Mouse (Mus musculus): Measurements from ENCODE around the gene Rasgef1a. TPM values are rescaled to one million over a fixed set of nuclear protein-coding genes. Genes with fewer than 3 reads are reported as not detected.

The Rasgef1a gene
- under 1 TPM; 0.65 to 0.69 TPM for total RNA-seq (2021)
- long read RNA-seq, experiment 1, result 0 reads
- long read RNA-seq, experiment 2, result 0 reads

DNA sequence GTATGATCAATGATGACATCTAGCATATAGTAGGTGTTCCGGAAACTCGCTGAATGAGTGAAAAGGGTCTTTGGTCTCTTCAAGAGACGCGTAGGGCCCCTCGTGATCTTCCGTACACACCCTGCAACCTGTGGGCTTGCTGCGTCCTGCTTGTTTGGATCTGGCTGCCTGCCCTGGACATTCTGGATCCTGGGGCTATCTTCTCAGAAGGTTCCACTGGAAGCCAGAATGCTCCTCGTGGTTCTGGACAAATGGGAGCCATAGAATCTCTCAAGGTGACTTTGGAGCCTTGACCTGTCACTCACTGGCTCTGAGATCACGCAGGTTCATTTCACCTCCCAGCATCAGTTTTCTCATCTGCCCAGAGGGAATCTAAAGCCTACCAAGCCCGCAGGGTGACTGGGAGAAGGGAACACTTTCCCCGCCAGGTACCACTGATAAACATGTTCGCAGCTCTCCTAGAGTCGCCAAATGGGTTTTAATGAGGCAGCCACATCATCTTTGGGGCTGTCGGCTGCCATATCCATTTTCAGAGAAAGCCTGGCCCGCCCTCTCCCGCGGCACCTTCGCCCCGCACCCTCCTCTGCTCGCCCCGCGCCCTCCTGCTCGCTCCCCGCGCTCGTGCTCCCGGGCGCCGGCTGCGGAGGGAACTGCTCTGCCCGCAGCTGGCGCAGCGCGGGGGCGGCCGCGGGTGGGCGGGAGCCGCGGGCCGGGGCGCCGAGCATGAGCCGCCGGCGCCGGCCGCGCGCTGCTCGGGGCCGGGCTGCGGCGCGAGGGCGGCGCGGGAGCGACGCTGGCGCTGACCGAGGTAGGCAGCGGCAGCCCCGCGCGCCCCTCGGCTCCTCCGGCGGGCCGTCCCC, at the start of gene Rasgef1a:
Gene Rasgef1a (plus strand): TSS at position 683 of the 860 bp plus-strand sequence.
- no peak for DNase-seq (ENCODE audit: low spot score in 2 of 2)

GRCm38 (mm10) chr6:117963201-117963600, 48.0 kb upstream of the Rasgef1a start:
- no peak for DNase-seq (ENCODE audit: low spot score in 2 of 2)

DNA sequence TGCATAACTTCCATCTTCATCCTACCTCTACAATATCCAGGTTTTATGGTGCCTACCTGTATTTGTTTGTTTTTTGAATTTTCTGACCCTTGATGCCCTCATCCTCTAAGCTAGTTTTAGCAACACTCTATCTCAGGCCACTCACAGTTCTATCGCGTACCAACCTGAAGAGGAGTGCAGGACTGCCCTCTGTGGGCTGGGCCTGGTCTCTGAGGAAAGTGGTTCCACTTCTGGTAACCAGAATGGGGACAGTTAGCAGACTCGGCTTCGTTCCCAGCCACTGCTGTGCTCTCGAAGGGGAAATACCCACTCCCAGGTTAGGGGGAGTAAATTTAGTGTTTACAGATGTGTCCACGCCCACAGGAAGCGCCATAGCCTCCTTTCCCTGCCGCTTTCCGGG, 44.5 kb upstream of the Rasgef1a start:
- no peak for DNase-seq (ENCODE audit: low spot score in 2 of 2)

DNA sequence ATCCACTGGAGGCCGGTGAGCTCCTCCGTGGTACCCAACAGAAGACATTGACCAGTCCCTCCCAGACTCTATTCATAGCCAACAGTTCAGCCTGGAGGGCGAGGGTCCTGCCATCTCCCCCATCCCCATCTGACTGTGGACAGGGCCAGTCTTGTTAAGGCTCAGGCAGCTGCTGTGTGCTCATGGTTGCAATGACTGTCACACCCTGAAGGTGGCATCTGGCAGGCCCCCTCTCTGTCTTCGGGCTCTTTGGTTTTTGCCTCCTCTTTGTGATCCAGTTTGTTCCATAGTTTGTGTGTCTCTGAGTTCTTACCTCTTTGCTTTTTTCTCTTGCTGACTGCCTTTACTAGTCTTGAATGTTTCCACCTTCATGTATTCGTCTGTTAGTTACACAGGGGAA, 24.1 kb upstream of the Rasgef1a start:
- DNase-seq (ENCODE audit: low spot score in 2 of 2), result no peak

- DNase-seq (ENCODE audit: low spot score in 2 of 2), result no peak
Measured at GRCm38 (mm10) chr6:117989209-117989608, 22.0 kb upstream of the Rasgef1a start.

DNA sequence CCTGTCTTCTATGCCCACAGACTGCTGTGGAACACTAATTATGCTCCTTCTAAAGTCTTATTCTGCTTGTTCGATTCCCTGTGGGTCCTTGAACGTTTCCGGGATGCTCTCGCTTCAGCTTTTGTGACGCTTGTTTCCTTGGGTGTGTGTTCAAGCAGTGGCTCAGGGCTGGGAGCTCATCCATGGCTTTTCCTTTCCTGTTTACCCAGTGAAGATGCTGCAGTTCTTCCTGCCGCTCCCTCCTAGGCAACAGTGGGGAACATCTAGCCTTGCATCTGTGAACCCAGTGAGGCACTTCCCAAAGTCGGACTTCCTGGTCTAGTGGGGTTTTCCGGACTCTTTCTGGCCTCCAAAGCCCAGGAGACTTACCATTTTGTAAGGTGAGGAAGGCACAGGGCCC, 20.6 kb upstream of the Rasgef1a start:
- DNase-seq (ENCODE audit: low spot score in 2 of 2), result no peak

DNA sequence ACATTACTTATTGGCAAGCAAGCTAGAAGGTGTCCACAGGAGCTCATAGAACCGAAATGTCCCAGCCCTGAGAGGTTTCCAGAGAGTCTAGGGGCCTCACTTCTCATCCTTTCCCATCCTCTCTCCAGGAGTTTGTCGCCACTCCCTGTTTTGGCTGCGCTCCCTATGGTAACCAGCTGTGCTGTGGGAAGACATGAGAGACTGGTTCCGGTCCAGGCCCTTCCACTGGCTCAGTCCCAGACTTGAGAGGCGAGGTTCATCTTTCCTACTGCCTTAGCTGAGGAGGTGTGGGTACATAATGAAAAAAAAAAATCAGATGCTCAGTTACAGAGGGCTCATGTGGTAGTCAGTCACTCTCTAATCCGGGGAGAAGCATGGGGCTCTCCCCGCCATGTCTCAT, 19.9 kb upstream of the Rasgef1a start:
- DNase-seq (ENCODE audit: low spot score in 2 of 2), result peak in 1 of 2 experiments; percentile 57

GRCm38 (mm10) chr6:117991928-117992327, 19.3 kb upstream of the Rasgef1a start:
- DNase-seq (ENCODE audit: low spot score in 2 of 2), result no peak

DNA sequence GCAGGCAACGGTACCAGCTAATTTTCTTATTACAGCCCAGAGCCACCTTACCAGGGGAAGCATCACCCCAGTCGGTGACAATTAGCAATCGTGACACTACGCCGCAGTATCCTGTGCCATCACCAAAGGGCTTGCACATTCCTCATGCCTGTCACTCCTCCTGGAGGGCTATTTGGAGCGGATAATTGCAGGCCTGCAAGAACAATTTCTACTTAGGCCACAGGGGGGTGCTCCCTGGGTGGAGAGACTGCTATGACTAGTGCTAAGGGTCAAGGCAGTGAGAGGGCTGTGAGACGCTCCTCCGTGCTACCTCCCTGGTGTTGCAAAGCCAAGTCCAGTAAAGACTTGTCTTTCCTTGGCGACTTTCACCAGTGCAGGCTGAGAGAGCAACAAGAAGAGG, 16.1 kb upstream of the Rasgef1a start:
- no peak for DNase-seq (ENCODE audit: low spot score in 2 of 2)

DNA sequence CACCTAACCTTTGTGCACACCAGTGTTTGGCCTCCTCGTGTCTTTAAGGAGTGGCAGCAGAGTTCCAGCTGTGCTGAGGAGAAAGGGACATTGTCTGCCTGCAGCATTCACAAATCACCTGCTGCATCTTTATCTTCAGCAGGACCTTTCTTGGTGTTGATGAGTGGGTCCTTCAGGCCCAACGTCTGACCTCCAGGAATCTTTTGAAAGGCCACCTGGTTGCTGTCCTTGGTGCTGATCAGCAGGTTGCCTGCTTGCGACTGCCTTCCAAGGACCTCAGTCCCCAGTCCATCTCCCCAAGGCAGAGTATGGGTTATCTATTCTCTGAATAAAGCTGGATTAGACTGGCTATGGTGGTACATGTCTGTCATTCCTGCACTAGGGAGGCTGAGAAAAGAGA, 10.0 kb upstream of the Rasgef1a start:
- DNase-seq (ENCODE audit: low spot score in 2 of 2), result no peak

GRCm38 (mm10) chr6:118007302-118007701, 3.9 kb upstream of the Rasgef1a start:
- DNase-seq (ENCODE audit: low spot score in 2 of 2), result no peak

DNA sequence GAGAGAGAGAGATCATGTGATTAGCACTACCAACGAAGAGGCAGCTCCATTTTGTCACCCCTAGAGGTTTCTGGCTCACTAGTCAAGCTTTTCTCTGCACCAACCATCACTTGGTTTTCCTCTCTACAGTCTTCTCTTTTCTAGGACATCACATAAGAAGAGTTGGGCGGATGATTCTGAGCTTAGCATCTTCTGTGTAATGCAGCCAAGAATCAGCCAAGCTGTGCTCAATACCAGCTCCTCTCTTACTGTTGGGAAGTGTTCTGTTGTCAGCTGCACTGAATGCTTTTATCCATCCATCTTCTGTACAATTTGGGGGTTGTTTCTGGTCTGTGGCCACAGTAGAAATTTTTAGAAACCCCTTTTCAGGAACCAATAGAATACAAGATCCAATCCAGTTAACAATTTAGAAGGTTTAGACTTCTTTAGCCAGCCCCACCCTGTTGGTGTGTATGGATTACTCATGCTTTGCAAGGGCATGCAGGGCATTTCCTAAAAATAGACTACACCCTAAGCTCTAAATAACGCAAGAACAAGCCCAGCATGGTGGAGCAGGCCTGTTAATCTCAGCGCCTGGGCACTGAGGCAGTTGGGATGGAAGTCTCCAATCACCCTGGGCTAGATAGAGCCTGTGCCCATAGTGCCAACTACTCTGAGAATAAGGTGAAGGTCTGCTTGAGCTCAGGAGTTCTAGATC, 3.2 kb upstream of the Rasgef1a start:
- DNase-seq (ENCODE audit: low spot score in 2 of 2), result no peak

DNA sequence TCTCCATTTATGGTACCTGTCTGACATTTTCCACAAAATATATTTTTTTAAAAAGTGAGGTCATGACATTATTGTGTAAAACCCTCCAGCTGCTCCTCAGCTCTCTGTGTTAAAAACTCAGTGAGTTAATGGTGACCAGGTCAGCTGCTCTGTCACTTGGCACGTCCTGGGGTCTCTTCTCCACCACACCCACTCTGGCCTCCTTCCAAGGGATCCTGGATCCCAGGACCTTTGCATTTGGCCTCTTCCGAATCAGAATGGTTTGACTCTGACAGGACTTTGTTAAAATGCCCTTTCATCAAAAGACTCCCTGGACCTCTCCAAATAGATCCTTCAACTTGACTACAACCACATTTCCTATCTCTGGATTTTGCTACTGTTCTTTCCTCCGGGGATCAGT, 982 bp upstream of the Rasgef1a start:
- DNase-seq (ENCODE audit: low spot score in 2 of 2), result no peak

DNA sequence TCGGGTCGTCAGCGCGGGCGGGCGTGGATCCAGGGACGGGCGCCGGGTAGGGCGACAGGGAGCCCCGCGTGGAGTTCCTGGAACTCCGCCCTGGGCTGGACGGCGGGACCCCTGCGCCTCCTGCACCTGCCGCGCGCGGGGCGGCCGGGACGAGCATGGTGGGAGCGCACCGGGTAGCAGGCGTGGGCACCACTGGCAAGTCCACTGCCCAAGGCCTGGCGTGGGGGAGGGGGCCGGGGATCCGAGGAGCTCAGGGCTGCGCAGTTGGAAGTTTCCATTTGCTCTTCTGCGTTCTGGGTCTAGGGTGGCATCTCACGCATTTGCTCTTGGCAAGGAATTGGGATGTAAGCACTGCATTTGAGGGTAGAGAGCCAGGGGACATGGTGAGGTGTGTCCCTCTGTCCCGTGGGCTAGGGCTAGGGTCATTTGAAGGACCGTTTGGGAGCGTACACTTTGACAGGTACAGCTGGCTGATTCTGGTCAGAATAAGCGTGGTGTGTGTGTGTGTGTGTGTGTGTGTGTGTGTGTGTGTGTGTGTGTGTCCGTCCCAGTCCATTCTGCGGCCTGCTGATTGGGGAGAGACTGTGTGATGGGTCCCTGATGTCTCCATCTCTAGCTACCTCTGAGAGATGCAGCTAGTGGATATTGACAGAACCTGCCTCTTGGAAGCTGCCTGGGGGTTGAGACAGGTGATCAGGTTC, 528 bp downstream of the Rasgef1a start:
- DNase-seq (ENCODE audit: low spot score in 2 of 2), result no peak

- DNase-seq (ENCODE audit: low spot score in 2 of 2), result no peak
Measured at GRCm38 (mm10) chr6:118012317-118012700, 1.1 kb downstream of the Rasgef1a start.

- DNase-seq (ENCODE audit: low spot score in 2 of 2), result no peak
Measured at GRCm38 (mm10) chr6:118012987-118013866, 2.0 kb downstream of the Rasgef1a start.

DNA sequence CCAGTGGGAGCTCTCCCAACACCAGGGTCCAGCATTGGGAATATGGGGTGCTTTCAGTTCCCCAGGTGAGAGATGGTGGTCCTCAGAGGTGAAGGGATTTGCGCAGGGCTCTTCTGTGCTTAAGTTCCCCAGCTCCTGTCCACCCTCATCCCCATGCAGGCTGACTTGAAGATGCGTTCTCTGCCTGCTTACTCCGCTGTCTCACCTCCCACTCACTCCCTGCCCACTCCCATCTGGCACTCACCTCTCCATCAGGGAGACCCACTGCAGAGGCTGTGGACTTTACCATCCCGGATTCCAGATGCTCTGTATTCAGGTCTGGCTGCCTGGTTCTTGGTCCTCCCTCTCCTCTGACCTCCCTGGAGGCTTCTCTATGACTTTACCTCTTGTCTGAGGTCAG, 3.6 kb downstream of the Rasgef1a start:
- no peak for DNase-seq (ENCODE audit: low spot score in 2 of 2)

DNA sequence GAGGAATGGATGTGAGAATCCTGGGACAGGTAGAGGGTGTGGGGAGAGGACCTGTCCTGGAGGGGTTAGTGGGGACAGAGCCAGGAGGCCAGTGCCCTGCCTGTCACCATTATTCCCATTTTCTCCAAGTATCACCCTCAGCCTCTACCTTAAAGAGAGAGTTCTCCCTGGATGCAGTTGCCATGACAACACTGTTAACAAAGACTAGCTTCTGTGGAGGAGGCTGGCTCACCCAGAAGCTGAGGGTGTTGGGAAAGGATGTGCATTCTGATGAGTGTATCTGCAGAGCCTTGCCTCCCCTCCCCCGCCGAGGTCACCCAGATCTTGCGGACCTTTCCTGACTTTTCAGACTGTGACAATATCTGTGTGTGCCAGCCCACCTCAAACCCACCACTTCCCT, 4.7 kb downstream of the Rasgef1a start:
- no peak for DNase-seq (ENCODE audit: low spot score in 2 of 2)

- DNase-seq (ENCODE audit: low spot score in 2 of 2), result no peak
Measured at GRCm38 (mm10) chr6:118018666-118019065, 7.4 kb downstream of the Rasgef1a start.

GRCm38 (mm10) chr6:118019569-118019968, 8.3 kb downstream of the Rasgef1a start:
- DNase-seq (ENCODE audit: low spot score in 2 of 2), result no peak

Measured in gastrocnemius, postnatal 4 days (tissue).